Mouse (Mus musculus): Measurements from ENCODE around the gene Srrm2.

DNA sequence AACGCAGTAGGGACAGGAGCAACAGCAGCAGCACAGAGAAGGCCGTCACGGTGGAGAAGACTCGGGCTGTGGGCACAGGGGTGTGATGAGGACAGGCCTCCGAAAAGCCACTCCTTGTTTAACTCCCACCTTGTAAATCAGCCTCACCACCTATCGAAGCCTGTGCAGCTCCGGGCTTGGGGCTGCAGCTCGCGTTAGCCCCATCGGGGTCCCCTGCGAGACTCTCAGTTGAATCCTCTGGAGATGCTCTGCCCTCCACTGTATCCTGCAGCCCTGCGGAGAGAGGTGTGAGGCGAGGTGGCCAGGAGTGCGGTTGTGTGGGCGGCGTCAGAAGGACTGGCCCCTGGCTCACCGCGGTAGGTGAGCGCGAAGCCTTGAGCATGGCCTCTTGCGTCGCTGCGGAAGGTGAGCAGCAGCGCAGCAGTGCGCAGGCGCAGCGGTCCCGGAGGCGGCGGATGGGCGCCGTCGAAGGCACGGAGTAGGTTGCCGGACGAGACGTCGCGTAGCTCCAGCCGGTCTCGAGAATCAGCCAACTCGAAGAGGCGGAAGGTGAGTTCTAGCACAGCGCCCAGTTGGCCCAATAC lies 48.0 kb upstream of the Srrm2 start:
- TF ChIP-seq ZNF384 (IDR thresholded peaks at IDR 0.05; ENCODE audit: low read depth, low read length) (no peak), CHD2 (IDR thresholded peaks at IDR 0.05; ENCODE audit: low read depth, low read length) (no peak), ZC3H11A (IDR thresholded peaks at IDR 0.05; ENCODE audit: borderline replicate concordance, low read depth, low read length) (no peak)
